Comparison of ENCODE assay signal across 8 mouse cellular contexts in genomic region chr10:30618091-30618917, GRCm38 (mm10). TPM values are rescaled to one million over a fixed set of nuclear protein-coding genes. Genes with fewer than 3 reads are reported as not detected.
DNase-seq lines count a peak whose midpoint lies in the region; ATAC-seq lines count a peak whose summit lies in the region.

No protein-coding gene starts in this region.

- H3K27me3 ChIP-seq in heart, embryonic 13.5 days (replicated peaks) = 0 out of 2 replicates have a peak, but pooled peaks cover 4% of the 10 kb centered on the region
- peaks cover 7% of the 10 kb centered on the region; the same call in 1 of the 2 replicates for H3K27me3 ChIP-seq in liver, embryonic 12.5 days (replicated peaks)
- no peaks in the 10 kb centered on the region for H3K27me3 ChIP-seq in stomach, embryonic 15.5 days (replicated peaks)

- H3K9me3 ChIP-seq in heart, embryonic 13.5 days = no peaks in the 10 kb centered on the region
- no peaks in the 10 kb centered on the region for H3K9me3 ChIP-seq in liver, embryonic 12.5 days (replicated peaks)
- H3K9me3 ChIP-seq in stomach, embryonic 15.5 days = no peaks in the 10 kb centered on the region

- H3K9ac ChIP-seq in heart, embryonic 13.5 days = peak overlapping the region; percentile 87
- H3K9ac ChIP-seq in liver, embryonic 12.5 days = peak overlapping the region; percentile 80
- H3K9ac ChIP-seq in stomach, embryonic 15.5 days = peak overlapping the region; percentile 25

- peak; percentile 99 for DNase-seq in CD4-positive, CD25-positive, alpha-beta regulatory T cell, adult 2 months (ENCODE audit: low read depth, low spot score)
- DNase-seq in fat pad, adult 2 months (ENCODE audit: extremely low read depth, low read depth, low spot score) = peak; percentile 67
- DNase-seq in kidney, postnatal 10 days = peak; percentile 99
- DNase-seq in natural killer cell, adult 2 months (ENCODE audit: low spot score in 2 of 2) = peak; percentile 97 to 99

- 2% methylated on average over 49 of the region's 49 CpGs for WGBS in heart, embryonic 13.5 days
- 1% methylated on average over 49 of the region's 49 CpGs for WGBS in liver, embryonic 12.5 days (ENCODE audit: insufficient replicate concordance)
- under 1% methylated on average over 49 of the region's 49 CpGs for WGBS in stomach, embryonic 15.5 days

- peak; percentile 98 for ATAC-seq in heart, embryonic 13.5 days (ENCODE audit: extremely low read depth, insufficient number of reproducible peaks, low FRiP score, low TSS enrichment)
- ATAC-seq in liver, embryonic 12.5 days = peak; percentile 100
- ATAC-seq in stomach, embryonic 15.5 days (ENCODE audit: insufficient read depth, low FRiP score, low read depth) = peak; percentile 100

- H3K27ac ChIP-seq in brown adipose tissue, adult 24 weeks (replicated peaks; ENCODE audit: low read depth, low read length) = peak overlapping the region; percentile 83
- H3K27ac ChIP-seq in heart, embryonic 13.5 days (replicated peaks) = peak overlapping the region; percentile 98
- peak overlapping the region; percentile 98 for H3K27ac ChIP-seq in liver, embryonic 12.5 days
- peak overlapping the region; percentile 92 for H3K27ac ChIP-seq in stomach, embryonic 15.5 days

- H3K4me1 ChIP-seq in brown adipose tissue, adult 24 weeks (ENCODE audit: control insufficient read depth, insufficient read depth, insufficient read length, low read length) = no peaks in the 10 kb centered on the region; the same call in 1 of the 2 replicates
- peaks cover 10% of the 10 kb centered on the region for H3K4me1 ChIP-seq in heart, embryonic 13.5 days
- H3K4me1 ChIP-seq in liver, embryonic 12.5 days = peaks cover 20% of the 10 kb centered on the region
- H3K4me1 ChIP-seq in stomach, embryonic 15.5 days = no peaks in the 10 kb centered on the region

- H3K36me3 ChIP-seq in heart, embryonic 13.5 days = peaks cover 4% of the 10 kb centered on the region; the same call in 1 of the 2 replicates
- no peaks in the 10 kb centered on the region for H3K36me3 ChIP-seq in liver, embryonic 12.5 days
- H3K36me3 ChIP-seq in stomach, embryonic 15.5 days = no peaks in the 10 kb centered on the region

- H3K4me3 ChIP-seq in brown adipose tissue, adult 24 weeks (ENCODE audit: insufficient read depth, low read depth, low read length) = peak overlapping the region; percentile 67
- H3K4me3 ChIP-seq in heart, embryonic 13.5 days = peak overlapping the region; percentile 72
- peak overlapping the region; percentile 80 for H3K4me3 ChIP-seq in liver, embryonic 12.5 days
- peak overlapping the region; percentile 63 for H3K4me3 ChIP-seq in stomach, embryonic 15.5 days (replicated peaks)

- peak overlapping the region; percentile 83 for H3K4me2 ChIP-seq in heart, embryonic 13.5 days
- H3K4me2 ChIP-seq in liver, embryonic 12.5 days = peak overlapping the region; percentile 82
- peak overlapping the region; percentile 73 for H3K4me2 ChIP-seq in stomach, embryonic 15.5 days

RNA-seq across cellular contexts. Expression of gene Hint3, which starts 11.1 kb away (rescaled TPM):
- 159 and 164 TPM in 2 replicates for polyA plus RNA-seq in brown adipose tissue, adult 24 weeks (2012; ENCODE audit: insufficient read depth, insufficient read length, missing spikeins)
- polyA plus RNA-seq in heart, embryonic 13.5 days (2015; fragmentation: Nextera tagmentation; extraction: Ambion mirVana) = 25.2 and 26.9 TPM in 2 replicates
- polyA plus RNA-seq in liver, embryonic 12.5 days (2016; fragmentation: Nextera tagmentation; extraction: Ambion mirVana) = 14.0 and 18.1 TPM in 2 replicates
- 31.2 TPM in 2 replicates for polyA plus RNA-seq in stomach, embryonic 15.5 days (2015; fragmentation: Nextera tagmentation; extraction: Ambion mirVana)

RNA-seq across cellular contexts. Expression of gene Trmt11, which starts 17.8 kb away (rescaled TPM):
- polyA plus RNA-seq in brown adipose tissue, adult 24 weeks (2012; ENCODE audit: insufficient read depth, insufficient read length, missing spikeins) = 11.9 and 14.6 TPM in 2 replicates
- polyA plus RNA-seq in heart, embryonic 13.5 days (2015; fragmentation: Nextera tagmentation; extraction: Ambion mirVana) = 16.6 and 17.9 TPM in 2 replicates
- 25.3 and 27.9 TPM in 2 replicates for polyA plus RNA-seq in liver, embryonic 12.5 days (2016; fragmentation: Nextera tagmentation; extraction: Ambion mirVana)
- polyA plus RNA-seq in stomach, embryonic 15.5 days (2015; fragmentation: Nextera tagmentation; extraction: Ambion mirVana) = 24.7 and 28.7 TPM in 2 replicates

Comparison
In these comparisons a context has a peak if more than half of its experiments do, and no peak if none do; other contexts are left out.
1. Peak in every context shown above with its lines: DNase-seq, ATAC-seq, H3K4me3 ChIP-seq and H3K27ac ChIP-seq.
2. H3K9ac ChIP-seq: peak in every context shown above with its lines; median percentile 87 in heart, embryonic 13.5 days; 80 in liver, embryonic 12.5 days; 25 in stomach, embryonic 15.5 days.